Mouse (Mus musculus): Measurements from ENCODE around the gene Med19. TPM values are rescaled to one million over a fixed set of nuclear protein-coding genes. Genes with fewer than 3 reads are reported as not detected.
"Not testable (repeated sequence)": the region's sequence is repeated elsewhere in the genome, so short reads cannot be mapped to it uniquely, and the experiment has no call there.

The Med19 gene
- total RNA-seq, 2 experiments from 2014 or later = 26.7 to 28.6 TPM

DNA sequence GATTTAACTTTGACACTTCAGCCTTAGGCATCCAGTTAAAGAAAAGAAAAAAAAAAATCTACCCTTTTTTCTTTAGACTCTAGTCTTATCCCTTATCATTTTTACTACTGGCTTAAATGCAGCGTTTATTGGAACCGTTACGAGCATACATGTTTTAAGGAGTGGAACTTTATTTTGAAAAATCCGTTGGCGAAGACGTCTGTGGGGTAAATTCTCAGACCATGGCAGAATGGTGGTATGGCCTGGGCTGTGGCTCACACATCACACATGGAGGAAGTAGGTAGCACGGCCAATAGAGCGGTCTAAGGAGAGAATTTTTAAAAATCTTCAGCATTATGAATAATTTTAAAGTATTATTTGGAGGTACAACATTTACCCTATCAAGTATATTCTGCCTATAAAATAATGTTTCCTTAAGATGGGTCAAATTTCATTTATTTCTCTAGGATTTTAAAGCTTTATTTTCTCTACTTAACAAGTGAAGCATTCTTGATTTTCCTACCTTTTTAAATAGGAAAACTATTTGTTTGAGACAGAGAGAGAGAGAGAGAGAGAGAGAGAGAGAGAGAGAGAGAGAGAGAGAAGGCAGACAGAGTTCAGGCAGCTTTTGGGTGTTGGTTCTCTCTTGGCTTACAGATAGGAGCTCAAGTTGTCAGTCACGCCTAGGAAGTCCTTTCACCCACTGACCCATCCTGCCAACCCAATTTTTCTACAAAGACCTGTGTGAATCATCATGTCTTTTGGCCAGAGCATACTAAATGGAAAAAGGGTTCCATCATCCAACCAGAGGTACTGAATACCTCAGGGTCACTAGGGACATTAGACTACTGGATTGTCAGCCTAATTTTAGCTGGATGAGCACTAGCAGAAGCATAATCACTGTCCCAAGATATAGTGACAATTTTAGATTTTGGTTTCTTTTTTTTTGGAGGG lies 38.5 kb downstream of the Med19 start:
- no peak for DNase-seq (ENCODE audit: low spot score in 2 of 2)

DNA sequence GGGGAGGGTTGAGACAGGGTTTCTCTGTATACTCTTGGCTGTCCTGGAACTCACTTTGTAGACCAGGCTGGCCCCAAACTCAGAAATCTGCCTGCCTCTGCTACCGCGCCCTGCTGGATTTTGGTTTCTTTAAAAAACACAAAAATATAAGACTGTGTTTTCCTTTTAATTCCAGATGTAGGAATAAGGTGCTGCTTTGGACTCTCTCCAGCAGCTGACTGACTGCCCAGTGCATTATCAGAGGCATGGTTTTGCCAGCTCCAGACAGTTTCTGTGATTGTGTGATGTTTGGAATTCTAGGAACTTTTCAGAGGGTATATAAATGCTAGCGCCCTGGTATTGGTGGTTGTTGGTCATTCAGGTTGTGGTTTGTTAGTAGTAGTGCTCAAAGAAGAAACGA lies 39.2 kb downstream of the Med19 start:
- DNase-seq (ENCODE audit: low spot score in 2 of 2) = no peak

DNA sequence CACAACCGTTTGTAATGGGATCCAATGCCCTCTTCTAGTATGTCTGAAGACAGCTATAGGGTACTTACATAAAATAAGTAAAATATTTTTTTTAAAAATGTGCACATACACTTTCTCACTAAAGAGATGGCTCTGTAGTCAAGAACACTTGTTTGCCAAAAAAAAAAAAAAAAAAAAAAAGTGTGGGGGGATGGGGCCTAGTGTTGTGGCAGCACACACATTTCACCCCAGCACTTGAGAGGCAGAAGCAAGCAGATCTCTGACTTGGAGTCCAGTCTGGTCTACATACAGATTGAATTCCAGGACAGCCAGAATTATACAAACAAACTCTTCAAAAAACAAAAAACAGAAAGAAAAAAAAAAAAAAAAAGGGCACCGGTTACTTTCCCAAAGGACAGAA lies 42.5 kb downstream of the Med19 start:
- DNase-seq (ENCODE audit: low spot score in 2 of 2) = no peak

DNA sequence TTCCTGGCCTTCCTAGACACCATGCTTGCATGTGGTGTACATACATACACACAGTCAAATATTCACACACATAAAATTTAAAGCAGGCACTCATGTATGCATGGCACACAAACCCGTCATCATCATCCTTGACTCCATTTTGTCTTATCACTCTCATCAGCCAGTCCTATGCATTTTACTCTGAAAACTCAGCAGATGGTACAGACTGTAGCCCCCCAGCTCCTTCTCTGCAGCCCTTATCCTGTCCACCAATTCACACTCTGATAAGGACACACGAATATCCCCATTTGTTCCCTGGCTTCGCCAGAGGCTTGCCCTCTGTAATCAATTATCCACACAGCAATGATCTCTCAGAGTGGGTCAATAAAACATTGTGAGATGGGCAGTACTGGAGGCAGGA lies 43.0 kb downstream of the Med19 start:
- no peak for DNase-seq (ENCODE audit: low spot score in 2 of 2)

DNA sequence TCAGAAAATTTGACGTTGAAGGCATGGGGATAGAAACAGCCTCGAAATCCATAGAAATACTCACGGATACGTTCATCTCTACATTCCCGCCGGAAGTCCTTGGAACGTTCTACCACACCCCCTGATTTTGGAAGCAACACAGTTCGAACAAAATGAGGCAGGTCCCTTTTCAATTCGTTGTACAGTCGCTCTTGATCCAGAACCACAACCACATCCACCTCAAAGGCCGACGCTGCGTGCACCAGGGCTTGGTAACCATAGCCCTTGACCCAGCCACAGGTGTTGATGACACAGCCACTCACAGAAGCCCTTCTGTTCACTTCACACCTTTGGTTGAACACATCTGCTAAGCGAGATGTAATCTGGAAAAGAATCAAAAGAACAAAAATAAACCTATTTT lies 45.7 kb downstream of the Med19 start:
- DNase-seq (ENCODE audit: low spot score in 2 of 2) = no peak

DNA sequence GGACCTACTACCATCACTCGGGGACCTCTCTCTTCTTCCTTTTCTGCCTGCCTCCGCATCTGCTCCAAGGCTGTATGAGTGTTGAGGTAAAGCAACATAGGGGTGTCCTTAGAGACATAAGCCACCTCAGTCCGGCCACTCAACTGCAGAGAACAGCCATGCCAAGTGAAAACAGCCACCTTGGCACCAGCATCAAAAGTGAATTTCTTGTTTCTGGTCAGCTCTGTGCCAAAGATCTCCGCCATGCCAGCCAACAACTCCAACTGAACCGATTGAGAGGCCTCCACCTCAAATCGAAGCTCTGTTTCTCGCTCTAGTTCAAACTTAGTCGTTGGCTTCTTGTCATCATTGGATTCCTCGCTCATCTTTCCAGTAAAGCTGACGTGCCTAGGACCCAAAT lies 47.6 kb downstream of the Med19 start:
- DNase-seq (ENCODE audit: low spot score in 2 of 2) = no peak

DNA sequence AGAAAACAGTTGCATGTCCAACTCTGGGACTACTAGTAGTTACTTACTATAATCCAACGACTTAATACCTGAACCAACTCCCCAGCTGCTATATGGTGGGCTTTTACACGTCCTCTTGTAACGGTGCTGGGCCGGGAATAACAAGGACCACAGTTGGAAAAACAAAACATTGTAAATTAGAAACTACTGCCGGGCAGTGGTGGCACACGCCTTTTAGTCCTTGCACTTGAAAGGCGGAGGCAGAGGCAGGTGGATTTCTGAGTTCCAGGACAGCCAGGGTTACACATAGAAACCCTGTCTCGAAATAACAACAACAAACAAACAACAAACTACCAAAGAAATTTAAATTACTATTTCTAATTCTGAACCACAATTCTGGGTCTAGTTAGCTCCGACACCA lies 48.5 kb downstream of the Med19 start:
- no peak for DNase-seq (ENCODE audit: low spot score in 2 of 2)

DNA sequence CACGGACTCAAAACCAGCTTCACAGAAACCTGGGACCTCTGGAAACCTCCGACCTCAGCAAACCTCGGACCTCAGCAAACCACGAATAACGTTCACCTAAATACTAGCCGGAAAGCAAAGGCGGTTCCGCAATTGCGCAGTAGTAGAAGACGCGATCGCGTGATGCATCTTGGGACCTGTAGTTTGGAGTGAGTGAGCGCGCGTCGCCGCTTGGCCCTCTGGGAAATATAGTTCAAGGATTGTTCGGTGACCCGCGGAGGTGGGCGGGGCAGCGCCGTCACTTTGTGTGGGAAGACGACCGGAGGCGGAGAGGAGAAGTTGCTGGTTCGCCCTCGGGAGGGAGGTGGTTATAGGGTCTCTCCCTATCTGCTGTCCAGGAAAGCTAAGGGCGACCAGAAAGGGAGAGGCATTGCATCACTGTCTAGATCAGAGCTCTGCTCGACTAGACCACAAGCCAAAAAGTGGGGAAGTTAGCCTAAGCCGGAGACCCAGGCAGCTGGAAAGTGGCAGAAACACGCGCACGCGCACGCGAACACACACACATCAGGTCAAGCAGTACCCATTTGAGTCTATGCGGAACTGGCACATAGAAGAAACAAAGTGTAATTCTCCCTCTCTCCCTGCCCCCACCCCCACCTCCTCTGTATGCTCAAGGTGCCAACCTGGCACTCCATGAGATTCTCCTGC lies 49.1 kb downstream of the Med19 start, which contains the start of gene Clp1:
Gene Clp1 (minus strand): TSS at position 179 of the 687 bp plus-strand sequence.
- peak; percentile 78 to 91 for DNase-seq (ENCODE audit: low spot score in 2 of 2)

DNA sequence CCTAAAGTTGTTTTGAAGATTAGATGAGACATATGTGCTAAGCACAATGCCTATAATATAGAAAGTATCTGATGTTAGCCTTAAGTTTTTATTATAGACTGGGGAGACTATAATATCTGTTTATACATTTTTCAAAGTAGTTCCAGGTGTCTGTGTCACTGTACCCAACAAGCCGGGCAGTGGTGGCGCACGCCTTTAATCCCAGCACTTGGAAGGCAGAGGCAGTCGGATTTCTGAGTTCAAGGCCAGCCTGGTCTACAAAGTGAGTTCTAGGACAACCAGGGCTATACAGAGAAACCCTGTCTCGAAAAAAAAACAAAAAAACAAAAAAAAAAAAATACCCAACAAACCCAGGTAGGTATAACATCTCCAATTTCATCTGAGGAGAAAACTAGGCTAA lies 50.0 kb downstream of the Med19 start:
- not testable (repeated sequence) for DNase-seq (ENCODE audit: low spot score in 2 of 2)

DNA sequence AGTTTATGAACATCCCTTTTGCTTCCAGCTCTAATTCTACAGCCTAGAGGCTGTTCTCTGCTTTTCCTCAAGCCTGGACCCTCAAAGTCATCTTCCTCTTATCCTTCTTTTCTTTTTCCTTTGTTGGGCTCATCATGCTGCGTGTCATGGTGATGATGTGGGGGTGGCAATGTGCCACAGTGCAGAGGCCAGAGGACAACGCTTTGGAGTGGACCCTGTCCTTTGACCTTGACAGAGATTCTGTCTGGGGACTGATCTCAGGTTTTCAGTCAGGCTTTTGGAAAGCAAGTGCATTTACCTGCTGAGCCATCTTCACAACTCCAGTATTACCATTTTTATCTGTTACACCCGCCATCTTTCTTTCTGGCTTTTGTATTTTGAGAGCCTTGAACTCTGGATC lies 53.0 kb downstream of the Med19 start:
- no peak for DNase-seq (ENCODE audit: low spot score in 2 of 2)

DNA sequence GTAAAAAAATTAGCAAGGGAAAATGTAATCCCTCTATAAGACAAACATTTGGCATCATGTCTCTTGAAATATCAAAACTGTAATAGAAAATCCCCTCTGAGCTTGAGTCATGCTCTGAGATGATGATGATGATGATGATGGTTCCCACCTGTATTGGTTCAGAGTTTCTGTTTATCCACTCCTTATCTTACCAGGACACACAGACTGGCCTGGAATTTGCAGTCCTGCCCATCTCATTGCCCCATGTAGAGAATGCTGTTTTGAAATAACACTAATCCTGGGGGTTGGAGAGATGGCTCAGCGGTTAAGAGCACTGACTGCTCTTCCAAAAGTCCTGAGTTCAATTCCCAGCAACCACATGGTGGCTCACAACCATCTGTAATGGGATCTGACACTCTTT lies 54.2 kb downstream of the Med19 start:
- no peak for DNase-seq (ENCODE audit: low spot score in 2 of 2)

DNA sequence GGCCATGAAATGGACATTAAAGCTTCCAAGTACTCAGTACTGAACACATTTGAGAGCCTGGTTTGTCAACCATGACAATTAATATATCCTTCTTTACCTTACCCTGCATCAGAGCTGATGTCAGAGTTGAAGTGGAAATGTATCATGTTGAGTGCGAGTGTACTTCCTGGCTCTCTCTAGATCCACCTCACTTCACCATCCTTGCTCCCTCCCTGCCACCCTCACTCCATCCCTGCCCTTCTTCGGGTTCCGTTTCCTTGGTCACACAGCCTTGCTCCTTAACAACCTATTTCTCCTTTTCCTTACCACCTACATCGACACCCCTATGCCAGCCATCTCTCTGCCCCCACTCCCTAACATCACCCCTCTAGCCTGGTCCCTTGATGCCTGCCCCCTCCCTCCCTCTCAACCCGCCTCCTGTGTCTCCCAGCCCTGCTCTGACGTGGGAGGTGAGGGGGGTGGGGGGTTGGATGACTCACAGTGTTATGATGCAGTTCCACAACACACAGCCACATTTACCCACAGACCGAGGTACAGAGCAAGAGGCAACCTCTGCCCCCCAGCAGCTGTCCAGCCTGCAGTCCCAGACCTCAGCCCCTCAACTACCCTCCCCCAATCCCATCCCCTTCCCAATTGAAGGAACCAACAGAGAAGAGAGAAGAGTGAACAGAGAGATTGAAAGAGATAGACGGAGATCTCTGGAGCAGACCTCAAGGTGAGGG lies 55.5 kb downstream of the Med19 start, which contains the start of gene Ypel4:
Gene Ypel4 (plus strand): TSS at position 480 of the 722 bp plus-strand sequence.
- DNase-seq (ENCODE audit: low spot score in 2 of 2) = no peak

DNA sequence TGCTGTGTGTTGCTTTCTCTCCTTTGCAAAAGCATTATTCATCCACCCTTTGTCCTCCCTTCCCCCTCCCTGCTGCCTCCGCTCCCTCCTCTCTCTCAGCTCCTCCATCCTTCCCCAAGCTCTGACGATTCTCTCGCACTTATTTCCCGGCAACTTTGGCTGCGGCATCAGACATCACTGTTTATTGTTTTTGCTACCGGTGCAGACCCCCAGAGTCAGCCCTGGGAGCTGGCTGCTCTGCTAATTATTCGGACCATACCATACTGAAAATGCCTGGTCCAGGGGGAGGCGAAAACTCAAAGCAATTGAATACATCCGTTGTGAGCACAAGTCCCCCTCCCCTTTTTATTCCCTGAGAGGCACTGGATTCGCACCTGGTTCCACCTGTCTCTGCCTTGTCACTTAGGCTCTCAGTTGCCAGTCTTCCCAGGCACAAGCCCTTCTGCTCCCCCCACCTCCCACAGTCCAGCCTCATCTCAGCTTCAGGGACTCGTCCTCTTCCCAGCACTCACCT lies 56.2 kb downstream of the Med19 start:
- no peak for DNase-seq (ENCODE audit: low spot score in 2 of 2)

DNA sequence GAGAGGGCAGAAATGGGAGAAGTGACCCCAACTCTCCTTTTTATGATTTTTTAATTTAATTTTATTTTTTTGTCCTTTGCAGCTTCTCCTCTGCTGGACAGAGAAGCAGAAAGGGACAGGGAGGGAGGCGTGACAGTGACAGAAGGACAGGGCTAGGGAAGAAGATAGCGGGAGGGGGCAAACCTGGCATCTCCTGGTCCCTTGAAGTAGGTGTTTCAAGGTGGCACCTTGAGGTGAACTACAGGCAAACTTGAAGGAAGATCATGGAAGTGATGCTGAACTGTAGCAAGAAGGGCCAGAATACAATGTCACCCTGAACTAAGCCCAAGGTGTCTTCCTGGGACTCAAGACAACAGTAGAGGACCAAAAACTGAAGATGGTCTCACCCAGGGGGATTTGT lies 56.7 kb downstream of the Med19 start:
- no peak for DNase-seq (ENCODE audit: low spot score in 2 of 2)

DNA sequence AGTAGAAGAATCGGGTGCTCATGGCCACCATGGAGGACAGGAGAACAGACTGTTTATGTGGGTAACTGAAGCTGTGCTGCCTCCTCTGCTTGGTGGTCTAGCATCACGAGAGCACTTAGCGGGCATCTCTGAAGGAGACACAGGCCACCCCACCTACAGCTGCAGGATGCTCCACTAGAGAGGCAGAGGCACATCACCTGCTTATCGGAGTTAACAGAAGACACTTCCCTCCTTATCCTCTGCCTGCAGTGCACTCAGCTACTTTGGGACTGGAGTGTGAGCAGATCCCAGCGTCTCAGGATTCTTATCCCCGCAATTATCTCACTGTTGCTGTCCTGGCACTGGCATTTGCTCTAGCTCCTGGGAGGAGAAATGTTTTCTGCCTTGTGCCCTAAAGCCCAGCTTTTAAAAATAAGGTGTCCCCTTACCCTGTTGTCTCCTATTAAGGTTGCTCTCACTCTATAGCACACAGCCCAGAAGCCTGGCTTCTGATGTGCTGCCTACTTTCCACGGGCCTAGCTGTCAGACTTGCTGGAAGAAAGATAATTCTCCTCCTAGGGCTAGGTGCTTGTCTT lies 57.2 kb downstream of the Med19 start:
- DNase-seq (ENCODE audit: low spot score in 2 of 2) = no peak

DNA sequence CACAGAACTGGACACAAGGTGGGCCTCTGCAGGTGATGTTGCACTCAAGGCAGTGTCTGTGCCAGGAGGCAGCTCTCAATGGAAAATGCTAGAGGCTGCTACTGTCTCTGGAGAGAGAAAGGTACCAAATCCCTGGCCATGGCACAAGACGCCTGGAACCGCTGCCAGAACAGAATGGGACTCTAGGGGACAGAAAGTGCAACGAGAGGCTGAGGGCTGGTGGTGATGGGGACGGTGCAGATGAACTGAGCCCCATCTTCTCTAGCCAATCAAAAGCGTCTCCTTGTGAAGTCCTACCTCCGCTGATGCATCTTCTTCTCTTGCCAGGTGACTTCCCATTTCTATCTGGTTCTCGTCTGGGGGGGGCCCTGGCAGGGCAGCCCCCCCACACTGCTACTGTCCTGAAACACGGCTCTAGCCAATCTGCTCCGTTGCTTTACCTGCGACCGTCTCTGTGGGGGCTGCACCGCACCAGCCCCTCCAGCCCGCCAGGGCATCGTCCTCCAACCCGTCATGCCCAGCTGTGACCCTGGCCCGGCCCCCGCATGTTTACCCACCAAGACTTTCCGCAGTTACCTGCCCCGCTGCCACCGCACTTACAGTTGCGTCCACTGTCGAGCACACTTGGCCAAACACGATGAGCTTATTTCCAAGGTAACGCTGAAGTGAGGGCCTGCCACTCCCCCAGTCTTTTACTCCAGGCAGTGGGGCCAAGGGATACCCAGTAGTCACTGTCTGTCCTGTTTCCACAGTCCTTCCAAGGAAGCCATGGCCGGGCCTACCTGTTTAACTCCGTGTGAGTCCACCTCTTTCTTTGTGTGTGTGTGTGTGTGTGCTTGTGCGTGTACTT lies 58.3 kb downstream of the Med19 start:
- DNase-seq (ENCODE audit: low spot score in 2 of 2) = no peak

DNA sequence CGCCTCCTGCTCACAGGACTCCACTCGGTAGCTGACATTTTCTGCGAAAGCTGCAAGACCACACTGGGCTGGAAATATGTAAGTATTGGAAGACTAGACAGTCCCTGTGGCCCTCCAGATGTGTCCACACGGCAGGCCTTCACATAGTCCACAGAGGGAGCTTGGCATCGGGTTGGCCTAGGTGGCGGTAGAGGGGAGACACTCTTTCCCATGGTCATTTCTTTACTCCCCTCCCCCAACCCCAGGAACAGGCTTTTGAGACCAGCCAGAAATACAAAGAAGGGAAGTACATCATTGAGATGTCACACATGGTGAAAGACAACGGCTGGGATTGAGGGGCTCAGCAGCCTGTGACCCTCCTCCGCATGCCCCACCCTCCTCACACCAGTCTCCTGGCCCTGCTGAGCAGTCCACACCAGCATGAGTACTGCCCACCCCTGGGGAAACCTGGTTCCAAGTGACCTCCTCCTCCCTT lies 59.3 kb downstream of the Med19 start:
- no peak for DNase-seq (ENCODE audit: low spot score in 2 of 2)
